Mouse (Mus musculus): ENCODE results near the gene Synj2. TPM values are rescaled to one million over a fixed set of nuclear protein-coding genes. Genes with fewer than 3 reads are reported as not detected.
"Not testable (repeated sequence)": the region's sequence is repeated elsewhere in the genome, so short reads cannot be mapped to it uniquely, and the experiment has no call there.

The Synj2 gene
- total and polyA plus RNA-seq, 3 experiments = 1.2 to 2.5 TPM; not detected in 1

GRCm38 (mm10) chr17:6020636-6021035 is 79.6 kb downstream of the Synj2 start:
- TF ChIP-seq ZC3H11A (IDR thresholded peaks at IDR 0.05; ENCODE audit: low read depth, low read length) (no peak), ELF1 (IDR thresholded peaks at IDR 0.05; ENCODE audit: low read depth, low read length) (no peak), ZMIZ1 (IDR thresholded peaks at IDR 0.05; ENCODE audit: low read depth, low read length) (no peak), UBTF (IDR thresholded peaks at IDR 0.05; ENCODE audit: borderline replicate concordance, insufficient read depth, low read depth, low read length) (no peak), POLR2AphosphoS2 (IDR thresholded peaks at IDR 0.05; ENCODE audit: low read length) (no peak), MAX (IDR thresholded peaks at IDR 0.05; ENCODE audit: low read length) (no peak), JUND (IDR thresholded peaks at IDR 0.05; ENCODE audit: low read depth, low read length) (no peak), NELFE (IDR thresholded peaks at IDR 0.05; ENCODE audit: low read depth, low read length) (no peak), GABPA (IDR thresholded peaks at IDR 0.05; ENCODE audit: low read depth, low read length) (no peak), KAT2A (conservative IDR thresholded peaks at IDR 0.05; ENCODE audit: low read depth, low read length) (no peak), MEF2A (IDR thresholded peaks at IDR 0.05; ENCODE audit: extremely low read depth, insufficient replicate concordance, low read depth, low read length, poor library complexity, severe bottlenecking) (no peak), SIN3A (IDR thresholded peaks at IDR 0.05; ENCODE audit: low read length) (no peak), CHD1 (IDR thresholded peaks at IDR 0.05; ENCODE audit: low read depth, low read length) (no peak), CHD2 (IDR thresholded peaks at IDR 0.05; ENCODE audit: low read length) (no peak), SMC3 (IDR thresholded peaks at IDR 0.05; ENCODE audit: low read depth, low read length) (no peak)
- H3K27me3 ChIP-seq (ENCODE audit: control insufficient read depth in 1 of 2, insufficient read depth in 2 of 2, low read length in 2 of 2) = no peaks in the 10 kb centered on the region
- H3K9ac ChIP-seq (ENCODE audit: control insufficient read depth, low read depth, low read length, poor library complexity, severe bottlenecking) = no peak overlapping the region
- peaks cover 2 to 11% of the 10 kb centered on the region in 2 experiments; a peak in 3 of 4 replicates for H3K4me1 ChIP-seq (ENCODE audit: control insufficient read depth in 1 of 2, insufficient read depth in 2 of 2, low read length in 2 of 2)
- peak; percentile 55 for DNase-seq (ENCODE audit: low read depth, low spot score)
- peaks cover 0 to 5% of the 10 kb centered on the region in 2 experiments; a peak in 1 of 4 replicates for H3K36me3 ChIP-seq (ENCODE audit: control insufficient read depth in 1 of 2, insufficient read depth in 2 of 2, low read length in 2 of 2)
- no peak overlapping the region for H3K27ac ChIP-seq (ENCODE audit: control insufficient read depth, low read depth, low read length)
- H3K4me3 ChIP-seq (ENCODE audit: control insufficient read depth in 1 of 2, insufficient read depth in 1 of 2, low read depth in 2 of 2, low read length in 2 of 2) = no peak overlapping the region
- H3K9me3 ChIP-seq (replicated peaks; ENCODE audit: insufficient read depth, low read length) = no peaks in the 10 kb centered on the region
- no peaks in the 10 kb centered on the region for H3K79me2 ChIP-seq (ENCODE audit: control insufficient read depth, insufficient read depth, low read length, poor library complexity)

- not testable (repeated sequence) for H3K4me1 ChIP-seq (ENCODE audit: control insufficient read depth in 1 of 2, insufficient read depth in 2 of 2, low read length in 2 of 2); H3K4me3 ChIP-seq (ENCODE audit: control insufficient read depth in 1 of 2, insufficient read depth in 1 of 2, low read depth in 2 of 2, low read length in 2 of 2); H3K9ac ChIP-seq (ENCODE audit: control insufficient read depth, low read depth, low read length, poor library complexity, severe bottlenecking); H3K79me2 ChIP-seq (ENCODE audit: control insufficient read depth, insufficient read depth, low read length, poor library complexity); H3K36me3 ChIP-seq (ENCODE audit: control insufficient read depth in 1 of 2, insufficient read depth in 2 of 2, low read length in 2 of 2); H3K27ac ChIP-seq (ENCODE audit: control insufficient read depth, low read depth, low read length); H3K9me3 ChIP-seq (replicated peaks; ENCODE audit: insufficient read depth, low read length); H3K27me3 ChIP-seq (ENCODE audit: control insufficient read depth in 1 of 2, insufficient read depth in 2 of 2, low read length in 2 of 2)
- DNase-seq (ENCODE audit: low read depth, low spot score) = peak; percentile 22
- peak; percentile 73 for TF ChIP-seq SIN3A (IDR thresholded peaks at IDR 0.05; ENCODE audit: low read length)
- peak; percentile 79 for TF ChIP-seq HCFC1 (IDR thresholded peaks at IDR 0.05; ENCODE audit: low read depth, low read length)
- 0 out of 2 replicates have a peak, but pooled peaks have one; percentile 29 for TF ChIP-seq MXI1 (IDR thresholded peaks at IDR 0.05; ENCODE audit: low read depth, low read length)
These were observed 80.3 kb downstream of the Synj2 start for GRCm38 (mm10) chr17:6021374-6021789.
